Mouse (Mus musculus) stomach, embryonic 16.5 days (tissue): ENCODE data around the gene Slc35b1. TPM values are rescaled to one million over a fixed set of nuclear protein-coding genes. Genes with fewer than 3 reads are reported as not detected.

Experiments
- ATAC-seq: fragments of 200-750 bp; cut with Nextera tagmentation; 2 replicates; pipeline ENCODE4 v1.8.0; 2017; ENCODE audit warnings: moderate number of reproducible peaks, moderate TSS enrichment; ENCODE audit not compliant: insufficient read depth, low FRiP score
- H3K27ac ChIP-seq: fragments of 300-500 bp; sonication (generic); 2 replicates; pipeline ENCODE4 v1.5.1; 2014; ENCODE audit warnings: low read length
- H3K27me3 ChIP-seq: fragments of 300-500 bp; sonication (generic); 2 replicates; pipeline ENCODE4 v1.6.1; 2014; ENCODE audit warnings: low read length, control low read depth, mixed read lengths; ENCODE audit not compliant: control insufficient read depth, insufficient read depth
- H3K36me3 ChIP-seq: fragments of 300-500 bp; sonication (generic); 2 replicates; pipeline ENCODE4 v1.6.1; 2014; ENCODE audit warnings: low read length; ENCODE audit not compliant: control insufficient read depth, insufficient read depth
- H3K4me1 ChIP-seq: fragments of 300-500 bp; sonication (generic); 2 replicates; pipeline ENCODE4 v1.6.1; 2014; ENCODE audit warnings: low read length, control low read depth, mixed read lengths; ENCODE audit not compliant: control insufficient read depth, insufficient read depth
- H3K4me2 ChIP-seq: fragments of 300-500 bp; sonication (generic); 2 replicates; pipeline ENCODE4 v1.6.1; 2014; ENCODE audit warnings: low read depth, low read length, mixed read lengths
- H3K4me3 ChIP-seq: fragments of 300-500 bp; sonication (generic); replicated peaks from 2 replicates; pipeline ENCODE4 v1.5.1; 2014; ENCODE audit warnings: mild to moderate bottlenecking, low read length
- H3K9ac ChIP-seq: fragments of 300-500 bp; sonication (generic); 2 replicates; pipeline ENCODE4 v1.6.1; 2014; ENCODE audit warnings: low read length
- H3K9me3 ChIP-seq: fragments of 300-500 bp; sonication (generic); replicated peaks from 2 replicates; pipeline ENCODE4 v1.6.1; 2016; ENCODE audit warnings: low read length, control low read depth; ENCODE audit not compliant: control insufficient read depth
- WGBS: fragments of 180-500 bp; shearing (Covaris S2); extraction: QIAGEN DNeasy Blood & Tissue Kit; methylation state at CpG from one replicate; pipeline ENCODE4 v1.1.7; 2014; 5-methylcytosine and 5-hydroxymethylcytosine counted together
- polyA plus RNA-seq: library from polyadenylated mRNA; unstranded; fragments of >200 nt; fragmentation: Nextera tagmentation; extraction: Ambion mirVana; gene quantifications from 2 replicates; pipeline ENCODE4 v1.2.1, GENCODE M21; 2015

Gene Slc35b1
- polyA plus RNA-seq, 1 experiment from 2014 or later, result 98.9 TPM

DNA sequence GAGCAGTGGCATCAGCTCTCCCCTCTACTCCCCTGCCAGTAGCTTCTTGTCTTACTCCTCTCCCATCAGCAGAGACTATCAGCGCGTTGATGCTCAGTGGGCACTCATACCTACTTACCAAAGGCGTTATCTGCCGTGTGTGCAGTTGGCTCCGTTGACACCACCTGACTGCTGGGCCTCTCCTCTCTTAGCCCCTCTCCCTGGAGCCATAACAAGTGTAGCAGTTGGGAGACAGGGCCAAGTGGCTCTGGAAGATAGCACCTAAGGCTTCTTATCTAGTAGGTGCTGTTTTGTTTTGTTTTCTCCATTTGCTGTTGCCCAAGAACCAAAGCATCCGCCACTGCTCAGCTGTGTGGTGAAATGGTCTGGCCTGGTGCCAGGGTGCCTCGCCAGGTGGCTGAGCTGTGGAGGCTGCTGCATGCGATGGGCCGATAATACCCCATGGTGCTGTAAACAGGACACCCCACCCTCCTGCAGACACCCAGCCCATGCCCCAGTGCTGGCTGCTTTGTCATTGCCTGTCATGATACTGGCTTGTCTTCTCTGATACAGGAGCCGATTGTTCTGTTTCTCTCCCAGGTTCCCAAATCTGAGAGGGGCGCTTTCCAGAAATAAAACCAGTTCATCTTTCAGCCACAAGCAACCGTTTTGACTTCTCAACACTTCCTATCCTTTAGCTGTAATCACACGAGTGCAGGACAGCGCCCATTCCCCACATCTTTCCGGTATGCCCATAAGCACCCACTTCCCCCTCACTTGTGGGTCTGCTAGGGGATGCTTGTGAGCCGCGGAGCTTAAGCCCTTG is 27.8 kb upstream of the Slc35b1 start:
- Histone ChIP-seq H3K27me3 (no peaks in the 10 kb centered on the region), H3K4me1 (peaks cover 24% of the 10 kb centered on the region), H3K9ac (no peak overlapping the region), H3K4me2 (no peak overlapping the region), H3K36me3 (no peaks in the 10 kb centered on the region), H3K4me3 (no peak overlapping the region), H3K9me3 (no peaks in the 10 kb centered on the region), H3K27ac (0 out of 2 replicates have a peak overlapping the region, but pooled peaks have one; percentile 14)
- 72% methylated on average over 17 of the region's 17 CpGs for WGBS
- peak; percentile 77 for ATAC-seq

DNA sequence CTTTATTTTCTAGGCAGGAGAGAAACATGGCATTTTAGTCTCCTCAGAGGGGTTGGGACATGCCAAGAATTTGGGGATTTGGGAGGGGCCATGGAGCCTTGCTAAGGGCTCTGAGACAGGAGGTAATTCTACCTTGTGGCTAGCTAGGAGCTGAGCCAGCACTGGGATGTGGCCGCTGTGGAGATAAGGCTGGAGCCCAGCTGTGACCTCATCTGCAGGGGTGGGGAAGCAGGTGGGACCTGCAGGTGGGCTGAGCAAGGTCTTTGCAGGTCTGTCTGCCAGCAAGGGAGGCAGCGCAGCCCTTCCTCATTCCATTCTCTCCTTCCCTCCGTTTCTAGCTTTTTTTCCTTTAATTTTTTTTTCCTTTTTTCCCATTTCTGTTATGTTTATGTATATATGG is 26.2 kb upstream of the Slc35b1 start:
- no peak overlapping the region for H3K9ac ChIP-seq
- no peak overlapping the region for H3K4me2 ChIP-seq
- 39% methylated on average over 3 of the region's 3 CpGs for WGBS
- no peaks in the 10 kb centered on the region for H3K36me3 ChIP-seq
- no peak for ATAC-seq
- no peaks in the 10 kb centered on the region for H3K9me3 ChIP-seq
- no peak overlapping the region for H3K27ac ChIP-seq
- no peak overlapping the region for H3K4me3 ChIP-seq
- H3K4me1 ChIP-seq, result peaks cover 27% of the 10 kb centered on the region
- no peaks in the 10 kb centered on the region for H3K27me3 ChIP-seq

- peak overlapping the region; percentile 13; the same call in 1 of the 2 replicates for H3K9ac ChIP-seq
- no peaks in the 10 kb centered on the region for H3K27me3 ChIP-seq
- 71% methylated on average over 5 of the region's 5 CpGs for WGBS
- H3K36me3 ChIP-seq, result no peaks in the 10 kb centered on the region
- H3K4me3 ChIP-seq, result no peak overlapping the region
- ATAC-seq, result no peak
- peaks cover 50% of the 10 kb centered on the region for H3K4me1 ChIP-seq
- H3K4me2 ChIP-seq, result no peak overlapping the region
- H3K9me3 ChIP-seq, result no peaks in the 10 kb centered on the region
- no peak overlapping the region for H3K27ac ChIP-seq
Measured at GRCm38 (mm10) chr11:95364388-95364787, 20.1 kb upstream of the Slc35b1 start.

DNA sequence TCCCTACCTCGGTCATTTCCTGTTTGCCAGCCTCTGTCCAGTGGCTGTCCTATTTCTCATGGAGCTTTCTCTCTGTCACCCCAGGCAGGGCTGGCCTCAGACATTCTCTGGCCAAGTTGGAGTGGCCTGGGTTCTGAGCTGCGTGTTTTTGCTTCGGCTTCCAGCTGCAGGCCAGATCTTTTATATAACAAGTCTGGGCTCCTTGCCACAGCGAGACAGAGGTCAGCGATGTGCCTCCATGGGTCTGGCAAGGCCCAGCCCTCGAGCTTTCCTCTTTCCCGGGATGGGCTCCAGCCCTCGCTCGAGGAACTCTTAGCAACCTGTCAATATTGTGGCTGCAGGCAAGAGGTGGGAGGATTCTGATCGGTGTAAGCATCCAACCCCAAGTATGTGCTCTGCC is 18.9 kb upstream of the Slc35b1 start:
- WGBS, result 47% methylated on average over 10 of the region's 10 CpGs
- Histone ChIP-seq H3K9me3 (no peaks in the 10 kb centered on the region), H3K27me3 (no peaks in the 10 kb centered on the region), H3K4me1 (peaks cover 59% of the 10 kb centered on the region), H3K4me3 (no peak overlapping the region), H3K4me2 (no peak overlapping the region), H3K36me3 (no peaks in the 10 kb centered on the region), H3K9ac (no peak overlapping the region; the same call in 1 of the 2 replicates), H3K27ac (peak overlapping the region; percentile 44)
- peak; percentile 71 for ATAC-seq

- H3K4me1 ChIP-seq, result peaks cover 61% of the 10 kb centered on the region
- H3K4me3 ChIP-seq, result no peak overlapping the region
- 0 out of 2 replicates have a peak, but pooled peaks have one; percentile 3 for ATAC-seq
- no peaks in the 10 kb centered on the region for H3K27me3 ChIP-seq
- H3K27ac ChIP-seq, result peak overlapping the region; percentile 44
- H3K9ac ChIP-seq, result no peak overlapping the region
- no peaks in the 10 kb centered on the region for H3K9me3 ChIP-seq
- H3K4me2 ChIP-seq, result no peak overlapping the region
- H3K36me3 ChIP-seq, result no peaks in the 10 kb centered on the region
- 67% methylated on average over 6 of the region's 6 CpGs for whole genome bisulfite sequencing
Measured at GRCm38 (mm10) chr11:95366280-95366897, 18.1 kb upstream of the Slc35b1 start.

- WGBS, result 79% methylated on average over 8 of the region's 8 CpGs
- H3K27me3 ChIP-seq, result no peaks in the 10 kb centered on the region
- no peak overlapping the region for H3K4me2 ChIP-seq
- peaks cover 61% of the 10 kb centered on the region for H3K4me1 ChIP-seq
- H3K36me3 ChIP-seq, result no peaks in the 10 kb centered on the region
- ATAC-seq, result no peak
- H3K9me3 ChIP-seq, result no peaks in the 10 kb centered on the region
- peak overlapping the region; percentile 46 for H3K27ac ChIP-seq
- no peak overlapping the region for H3K9ac ChIP-seq
- H3K4me3 ChIP-seq, result no peak overlapping the region
Measured at GRCm38 (mm10) chr11:95367011-95367735, 17.3 kb upstream of the Slc35b1 start.

DNA sequence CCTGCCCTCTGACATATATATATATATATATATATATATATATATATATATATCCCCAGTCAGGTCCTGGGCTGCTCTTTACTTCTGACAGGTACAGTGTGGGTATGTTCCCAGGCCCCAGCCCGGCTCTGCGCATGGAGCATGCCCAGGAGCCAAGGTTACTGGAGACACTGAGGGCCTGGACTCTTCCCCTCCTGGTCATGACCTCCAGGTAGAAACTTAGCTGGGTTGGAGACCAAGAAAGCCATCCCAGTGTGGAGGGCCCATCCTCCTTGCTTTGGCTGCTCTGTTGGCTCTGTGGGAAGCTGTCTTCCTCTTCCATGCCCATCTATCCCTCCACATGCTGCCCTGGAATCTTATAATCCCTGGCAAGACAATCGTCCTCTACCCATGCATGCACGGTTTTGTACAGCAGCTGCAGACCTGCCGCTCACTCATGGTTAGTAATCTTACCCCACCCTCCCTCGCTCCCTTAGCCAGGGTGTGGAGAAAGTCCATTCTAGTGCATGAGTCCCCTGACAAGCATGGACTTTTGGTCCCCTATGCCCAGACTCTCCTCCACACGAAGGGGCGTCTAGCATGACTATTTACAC is 16.2 kb upstream of the Slc35b1 start:
- 0 out of 2 replicates have a peak, but pooled peaks cover 4% of the 10 kb centered on the region for H3K36me3 ChIP-seq
- H3K4me2 ChIP-seq, result no peak overlapping the region
- H3K4me1 ChIP-seq, result peaks cover 57% of the 10 kb centered on the region
- ATAC-seq, result no peak
- H3K27ac ChIP-seq, result no peak overlapping the region; the same call in 1 of the 2 replicates
- H3K9ac ChIP-seq, result no peak overlapping the region
- no peak overlapping the region for H3K4me3 ChIP-seq
- 86% methylated on average over 8 of the region's 8 CpGs for WGBS
- H3K9me3 ChIP-seq, result no peaks in the 10 kb centered on the region
- H3K27me3 ChIP-seq, result no peaks in the 10 kb centered on the region

GRCm38 (mm10) chr11:95368871-95369270 is 15.6 kb upstream of the Slc35b1 start:
- Histone ChIP-seq H3K27ac (no peak overlapping the region; the same call in 1 of the 2 replicates), H3K4me1 (peaks cover 51% of the 10 kb centered on the region), H3K9me3 (no peaks in the 10 kb centered on the region), H3K9ac (no peak overlapping the region), H3K4me3 (no peak overlapping the region), H3K36me3 (0 out of 2 replicates have a peak, but pooled peaks cover 7% of the 10 kb centered on the region), H3K27me3 (no peaks in the 10 kb centered on the region), H3K4me2 (no peak overlapping the region)
- WGBS, result 94% methylated on average over 4 of the region's 4 CpGs
- no peak for ATAC-seq
